Mouse (Mus musculus) hindbrain, embryonic 12.5 days (tissue): Measurements from ENCODE around the gene Sorl1. TPM values are rescaled to one million over a fixed set of nuclear protein-coding genes. Genes with fewer than 3 reads are reported as not detected.

Experiments used
- ATAC-seq: fragments of 200-750 bp; cut with Nextera tagmentation; 2 replicates; pipeline ENCODE4 v1.8.0; 2017; ENCODE audit warnings: moderate TSS enrichment; ENCODE audit not compliant: low FRiP score
- H3K27ac ChIP-seq: fragments of 300-500 bp; sonication (generic); 2 replicates; pipeline ENCODE4 v1.5.1; 2016; ENCODE audit warnings: mild to moderate bottlenecking
- H3K27me3 ChIP-seq: fragments of 300-500 bp; sonication (generic); 2 replicates; pipeline ENCODE4 v1.6.1; 2016; ENCODE audit warnings: mild to moderate bottlenecking
- H3K36me3 ChIP-seq: fragments of 300-500 bp; sonication (generic); 2 replicates; pipeline ENCODE4 v1.6.1; 2016; ENCODE audit warnings: mild to moderate bottlenecking
- H3K4me1 ChIP-seq: fragments of 300-500 bp; sonication (generic); 2 replicates; pipeline ENCODE4 v1.6.1; 2016
- H3K4me2 ChIP-seq: fragments of 300-500 bp; sonication (generic); replicated peaks from 2 replicates; pipeline ENCODE4 v1.6.1; 2016; ENCODE audit warnings: mild to moderate bottlenecking
- H3K4me3 ChIP-seq: fragments of 300-500 bp; sonication (generic); 2 replicates; pipeline ENCODE4 v1.5.1; 2016; ENCODE audit warnings: mild to moderate bottlenecking
- H3K9ac ChIP-seq: fragments of 300-500 bp; sonication (generic); 2 replicates; pipeline ENCODE4 v1.6.1; 2016; ENCODE audit warnings: mild to moderate bottlenecking, moderate library complexity
- H3K9me3 ChIP-seq: fragments of 300-500 bp; sonication (generic); replicated peaks from 2 replicates; pipeline ENCODE4 v1.6.1; 2016; ENCODE audit warnings: mild to moderate bottlenecking
- WGBS: fragments of 180-500 bp; shearing (Covaris S2); methylation state at CpG from one replicate; pipeline ENCODE4 v1.1.7; 2016; 5-methylcytosine and 5-hydroxymethylcytosine counted together
- polyA plus RNA-seq: library from polyadenylated mRNA; unstranded; fragments of >200 nt; fragmentation: Nextera tagmentation; extraction: Ambion mirVana; gene quantifications from 2 replicates; pipeline ENCODE4 v1.2.1, GENCODE M21; 2016

The Sorl1 gene
- polyA plus RNA-seq, 1 experiment from 2014 or later: 14.5 TPM

DNA sequence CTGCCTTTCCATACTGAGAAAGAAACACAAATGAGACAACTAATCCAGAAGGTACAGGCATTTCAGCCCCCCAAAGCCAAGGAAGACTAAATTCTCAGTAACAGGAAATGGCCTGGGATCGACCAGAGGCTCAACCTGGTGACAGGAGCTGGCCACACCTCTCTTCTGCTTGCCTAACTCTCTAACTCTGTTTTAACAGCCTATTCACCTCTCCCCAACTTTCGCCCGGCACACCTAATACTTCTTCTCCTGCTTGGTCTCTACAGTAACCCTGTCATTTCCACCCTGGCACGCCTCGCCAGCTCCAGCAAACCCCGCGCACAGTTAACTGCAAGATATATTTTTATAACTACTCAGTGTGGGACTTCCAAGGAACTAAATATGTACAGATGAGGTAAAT, 9.0 kb downstream of the Sorl1 start:
- H3K36me3 ChIP-seq: no peaks in the 10 kb centered on the region
- WGBS: 78% methylated on average over 7 of the region's 7 CpGs

DNA sequence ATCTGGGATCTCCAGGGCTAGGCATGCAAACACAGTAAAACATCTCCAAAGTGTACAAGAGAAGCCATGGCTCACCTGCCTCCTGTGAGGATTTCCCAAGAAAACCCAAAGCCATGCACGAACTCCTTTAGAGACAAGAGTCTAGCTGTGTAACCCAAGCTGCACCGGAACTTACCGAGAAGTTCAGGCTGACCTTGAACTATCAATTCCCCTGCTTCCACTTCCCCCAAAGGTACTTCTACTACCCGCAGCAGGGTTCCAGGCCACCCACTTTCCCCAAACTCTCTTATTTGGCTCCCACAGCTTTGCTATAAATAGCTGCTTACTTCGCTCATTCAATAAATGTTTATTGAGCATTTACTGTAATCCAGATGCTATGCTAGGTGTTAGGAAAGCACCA, 10.8 kb downstream of the Sorl1 start:
- WGBS: 94% methylated on average over 5 of the region's 5 CpGs
- H3K9me3 ChIP-seq: no peaks in the 10 kb centered on the region

More for the DNA sequence above, 9.0 kb downstream of the Sorl1 start:
- Histone ChIP-seq H3K4me3 (no peak overlapping the region), H3K9me3 (no peaks in the 10 kb centered on the region), H3K9ac (no peak overlapping the region), H3K4me1 (peaks cover 28% of the 10 kb centered on the region), H3K4me2 (no peak overlapping the region), H3K27ac (no peak overlapping the region), H3K27me3 (no peaks in the 10 kb centered on the region)
- no peak for ATAC-seq

DNA sequence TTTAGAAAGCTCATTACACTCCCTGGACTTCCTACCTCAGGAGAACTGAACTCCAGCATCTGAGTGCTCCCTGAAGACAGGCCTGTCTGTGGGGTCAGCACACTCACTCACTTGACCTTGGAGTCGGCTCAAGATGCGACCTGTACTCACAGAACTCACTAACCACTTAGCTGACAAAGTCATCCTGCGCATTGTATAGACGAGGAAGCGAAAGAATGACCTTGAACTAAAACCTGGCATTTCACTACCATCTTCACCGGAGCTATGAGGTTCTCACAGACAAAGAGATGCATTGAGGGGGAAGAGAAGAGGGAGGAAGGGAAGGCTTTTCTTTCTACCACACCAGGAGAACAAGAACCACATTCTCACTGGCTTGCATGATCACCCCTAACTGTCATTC, 11.4 kb downstream of the Sorl1 start:
- Histone ChIP-seq H3K4me2 (no peak overlapping the region), H3K9me3 (no peaks in the 10 kb centered on the region), H3K27ac (no peak overlapping the region), H3K4me3 (no peak overlapping the region), H3K4me1 (peaks cover 30% of the 10 kb centered on the region), H3K36me3 (no peaks in the 10 kb centered on the region), H3K9ac (no peak overlapping the region), H3K27me3 (no peaks in the 10 kb centered on the region)
- WGBS: 87% methylated on average over 6 of the region's 6 CpGs
- no peak for ATAC-seq

More for the DNA sequence above, 10.8 kb downstream of the Sorl1 start:
- Histone ChIP-seq H3K27me3 (no peaks in the 10 kb centered on the region), H3K4me2 (no peak overlapping the region), H3K27ac (no peak overlapping the region), H3K36me3 (no peaks in the 10 kb centered on the region), H3K4me3 (no peak overlapping the region), H3K4me1 (peaks cover 30% of the 10 kb centered on the region), H3K9ac (no peak overlapping the region)
- ATAC-seq: no peak

DNA sequence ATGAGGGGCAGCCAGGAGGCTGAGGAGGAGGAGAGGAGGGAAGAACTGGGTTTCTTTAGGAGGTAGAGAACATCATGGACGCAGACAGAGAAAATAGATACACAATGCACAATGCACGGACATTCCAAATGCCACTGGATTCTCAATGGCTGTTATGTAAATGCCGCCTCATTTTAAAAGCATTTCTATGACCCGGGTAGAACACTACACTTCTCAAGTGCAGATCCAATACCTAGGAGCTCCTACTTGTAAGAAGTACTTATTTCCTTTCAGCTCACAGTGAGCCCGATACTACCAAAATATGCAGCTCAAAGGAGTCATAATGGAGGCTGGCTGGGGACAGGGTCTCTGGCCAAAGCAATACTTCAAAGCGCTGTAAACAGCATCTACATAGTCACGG, 12.8 kb downstream of the Sorl1 start:
- Histone ChIP-seq H3K9me3 (no peaks in the 10 kb centered on the region), H3K36me3 (no peaks in the 10 kb centered on the region; the same call in 1 of the 2 replicates), H3K4me1 (peaks cover 24% of the 10 kb centered on the region), H3K27ac (no peak overlapping the region), H3K9ac (no peak overlapping the region), H3K4me3 (no peak overlapping the region), H3K4me2 (no peak overlapping the region), H3K27me3 (no peaks in the 10 kb centered on the region)
- no peak for ATAC-seq
- 90% methylated on average over 7 of the region's 7 CpGs for WGBS

DNA sequence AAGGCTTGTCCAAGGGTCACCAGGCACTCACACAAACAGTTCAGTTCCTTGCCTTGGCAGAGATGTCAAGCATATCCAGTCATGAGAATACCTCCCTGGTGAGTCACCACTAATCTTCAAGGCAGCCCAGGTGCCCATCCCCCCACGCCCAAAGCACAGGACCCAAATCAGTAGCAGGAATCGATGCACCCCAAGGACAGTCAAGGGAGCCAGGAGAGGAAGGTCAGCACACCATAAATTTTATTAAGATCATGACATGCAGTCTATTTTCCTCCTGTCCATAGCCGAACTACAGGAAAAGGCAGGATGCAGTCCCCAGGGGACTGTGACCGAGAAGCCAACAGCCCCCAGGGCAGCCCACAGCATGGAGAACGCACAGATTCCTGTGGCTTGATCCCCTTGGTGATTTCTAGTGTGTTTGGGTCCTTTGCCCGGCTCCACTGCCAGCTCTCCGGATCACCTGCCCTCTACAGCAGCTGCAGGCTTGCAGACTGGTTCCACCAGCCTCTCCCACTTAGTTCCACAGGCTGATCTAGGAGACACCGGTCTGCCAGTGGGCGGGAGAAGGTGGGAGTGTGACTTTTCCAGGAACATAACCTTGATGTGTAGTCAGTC, 14.2 kb downstream of the Sorl1 start:
- 59% methylated on average over 9 of the region's 9 CpGs for WGBS

DNA sequence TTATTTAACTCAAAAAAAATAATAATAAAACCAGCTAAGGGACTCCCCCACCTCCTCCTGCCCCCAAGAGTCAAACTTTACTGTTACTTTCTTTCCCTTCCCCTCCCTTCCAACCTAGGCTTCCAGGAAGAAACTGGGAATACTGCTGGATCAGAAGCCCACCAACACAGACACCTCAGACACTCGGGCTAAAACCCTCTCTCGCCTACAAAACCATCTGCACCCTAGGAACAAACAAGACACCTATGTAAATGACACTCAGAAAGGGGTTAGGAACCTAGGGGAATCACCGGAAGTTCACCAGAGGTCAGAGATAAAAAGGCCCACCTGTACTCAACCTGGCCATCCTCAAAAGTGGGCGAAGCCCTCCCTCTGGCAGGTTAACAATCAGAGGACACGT, 15.0 kb downstream of the Sorl1 start:
- no peak for ATAC-seq
- Histone ChIP-seq H3K36me3 (no peaks in the 10 kb centered on the region; the same call in 1 of the 2 replicates), H3K27ac (no peak overlapping the region)

More for the DNA sequence above, 14.2 kb downstream of the Sorl1 start:
- Histone ChIP-seq H3K9ac (no peak overlapping the region), H3K9me3 (no peaks in the 10 kb centered on the region), H3K27me3 (no peaks in the 10 kb centered on the region), H3K27ac (peak overlapping the region; percentile 74), H3K4me1 (peaks cover 16% of the 10 kb centered on the region), H3K4me2 (no peak overlapping the region), H3K4me3 (no peak overlapping the region), H3K36me3 (no peaks in the 10 kb centered on the region; the same call in 1 of the 2 replicates)
- ATAC-seq: 0 out of 2 replicates have a peak, but pooled peaks have one; percentile 16

DNA sequence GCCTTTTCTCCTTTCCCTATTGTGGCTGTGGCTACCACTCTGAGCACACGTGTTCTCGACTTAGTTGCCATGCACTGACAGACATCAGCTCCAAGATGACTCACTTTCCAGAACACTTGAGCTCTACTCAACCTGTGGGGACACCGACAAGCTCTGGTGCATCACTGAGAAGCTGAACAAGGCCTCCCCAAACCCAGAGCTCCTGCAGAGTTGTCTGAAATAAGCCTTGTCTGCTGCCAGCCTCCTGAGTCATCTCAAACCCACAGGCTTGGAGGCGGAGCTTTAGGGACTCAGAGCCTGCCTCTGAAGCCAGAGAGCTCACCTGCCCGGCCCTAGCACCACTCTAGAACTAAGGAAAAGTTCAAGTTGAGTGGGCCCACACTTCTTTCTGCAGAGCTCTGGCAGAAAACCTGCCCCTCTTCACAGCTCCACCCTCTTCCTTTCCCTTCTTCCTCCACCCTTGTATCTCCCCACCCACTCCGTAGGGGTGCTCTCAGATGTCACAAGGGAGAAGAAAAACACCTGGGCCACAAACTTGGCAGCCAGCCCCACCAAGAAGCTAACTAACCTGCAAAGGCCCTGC, 15.6 kb downstream of the Sorl1 start:
- 47% methylated on average over 6 of the region's 6 CpGs for WGBS
- no peaks in the 10 kb centered on the region for H3K27me3 ChIP-seq
- no peak for ATAC-seq
- no peaks in the 10 kb centered on the region; the same call in none of the 2 replicates for H3K36me3 ChIP-seq
- no peak overlapping the region for H3K4me3 ChIP-seq
- peaks cover 14% of the 10 kb centered on the region for H3K4me1 ChIP-seq
- no peaks in the 10 kb centered on the region for H3K9me3 ChIP-seq
- no peak overlapping the region for H3K9ac ChIP-seq
- no peak overlapping the region for H3K4me2 ChIP-seq
- no peak overlapping the region for H3K27ac ChIP-seq

More for the DNA sequence above, 15.0 kb downstream of the Sorl1 start:
- no peak overlapping the region for H3K4me3 ChIP-seq
- H3K9ac ChIP-seq: no peak overlapping the region
- H3K4me1 ChIP-seq: peaks cover 14% of the 10 kb centered on the region
- H3K27me3 ChIP-seq: no peaks in the 10 kb centered on the region
- H3K9me3 ChIP-seq: no peaks in the 10 kb centered on the region
- 61% methylated on average over 5 of the region's 5 CpGs for WGBS
- H3K4me2 ChIP-seq: no peak overlapping the region

DNA sequence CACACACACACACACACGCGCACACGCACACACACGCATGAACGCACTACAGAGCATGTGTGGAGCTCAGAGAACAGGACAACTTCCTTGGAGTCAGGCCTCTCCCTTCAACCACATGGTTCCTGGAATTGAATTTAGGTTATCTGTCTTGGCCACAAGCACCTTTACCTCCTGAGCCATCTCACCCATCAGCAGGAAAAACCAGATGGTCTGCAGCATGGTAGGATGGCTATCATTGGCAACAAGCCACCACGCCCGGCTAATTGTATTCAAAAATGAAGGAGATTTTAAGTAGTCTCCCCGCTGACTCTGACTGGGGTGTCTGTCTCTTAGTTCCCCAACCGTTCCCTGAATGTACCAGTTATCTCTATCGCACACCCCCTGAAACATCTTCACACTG, 17.0 kb downstream of the Sorl1 start:
- H3K36me3 ChIP-seq: no peaks in the 10 kb centered on the region; the same call in none of the 2 replicates
- no peaks in the 10 kb centered on the region for H3K27me3 ChIP-seq
- no peaks in the 10 kb centered on the region for H3K9me3 ChIP-seq
- WGBS: 95% methylated on average over 10 of the region's 10 CpGs
- H3K27ac ChIP-seq: no peak overlapping the region
- ATAC-seq: no peak
- H3K4me1 ChIP-seq: peaks cover 14% of the 10 kb centered on the region
- no peak overlapping the region for H3K9ac ChIP-seq
- H3K4me3 ChIP-seq: no peak overlapping the region
- no peak overlapping the region for H3K4me2 ChIP-seq

DNA sequence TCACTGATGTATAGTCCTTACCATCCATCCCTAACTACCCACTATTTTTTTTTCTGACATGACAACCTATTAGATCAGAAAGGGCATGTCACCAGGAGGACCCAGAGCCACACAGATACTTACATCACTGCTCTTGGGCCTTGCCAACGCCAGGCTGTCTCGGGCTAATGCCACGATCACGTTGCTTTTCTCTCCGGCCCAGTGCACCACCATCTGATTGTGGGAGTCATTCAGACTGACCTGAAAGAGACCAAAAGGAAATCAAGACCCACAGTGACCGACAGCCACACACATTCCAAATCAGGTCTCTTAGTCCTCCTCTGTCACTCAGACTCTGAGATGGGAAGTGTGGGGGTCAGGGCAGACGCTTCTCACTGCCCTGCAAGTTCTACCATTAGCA, 17.8 kb downstream of the Sorl1 start:
- WGBS: 92% methylated on average over 7 of the region's 7 CpGs
- Histone ChIP-seq H3K9ac (no peak overlapping the region), H3K4me1 (peaks cover 14% of the 10 kb centered on the region), H3K27me3 (no peaks in the 10 kb centered on the region), H3K4me2 (no peak overlapping the region), H3K27ac (no peak overlapping the region), H3K4me3 (no peak overlapping the region), H3K36me3 (no peaks in the 10 kb centered on the region; the same call in none of the 2 replicates), H3K9me3 (no peaks in the 10 kb centered on the region)
- no peak for ATAC-seq

DNA sequence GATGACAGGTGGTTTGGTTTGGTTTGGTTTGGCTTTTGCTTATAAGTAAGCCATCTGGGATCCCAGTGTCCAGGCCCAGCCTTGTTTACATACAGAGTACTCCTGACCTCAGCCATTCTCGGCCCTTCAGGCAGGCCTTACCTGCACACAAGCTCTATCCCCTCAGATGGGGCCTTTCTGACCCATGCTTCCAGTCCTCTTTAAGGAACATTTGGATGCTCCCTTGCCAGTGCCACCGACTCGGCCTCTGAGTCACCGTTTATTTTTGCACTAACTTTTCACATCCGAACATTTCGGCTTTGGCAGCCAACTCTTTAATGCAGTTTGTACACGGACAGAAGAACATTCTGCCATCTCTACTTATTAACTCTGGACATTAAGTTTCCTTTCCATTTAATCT, 20.6 kb downstream of the Sorl1 start:
- Histone ChIP-seq H3K9ac (no peak overlapping the region), H3K27ac (no peak overlapping the region), H3K9me3 (no peaks in the 10 kb centered on the region), H3K36me3 (peaks cover 4% of the 10 kb centered on the region), H3K4me2 (no peak overlapping the region), H3K4me3 (no peak overlapping the region), H3K4me1 (no peaks in the 10 kb centered on the region), H3K27me3 (no peaks in the 10 kb centered on the region)
- 96% methylated on average over 7 of the region's 7 CpGs for WGBS
- no peak for ATAC-seq

DNA sequence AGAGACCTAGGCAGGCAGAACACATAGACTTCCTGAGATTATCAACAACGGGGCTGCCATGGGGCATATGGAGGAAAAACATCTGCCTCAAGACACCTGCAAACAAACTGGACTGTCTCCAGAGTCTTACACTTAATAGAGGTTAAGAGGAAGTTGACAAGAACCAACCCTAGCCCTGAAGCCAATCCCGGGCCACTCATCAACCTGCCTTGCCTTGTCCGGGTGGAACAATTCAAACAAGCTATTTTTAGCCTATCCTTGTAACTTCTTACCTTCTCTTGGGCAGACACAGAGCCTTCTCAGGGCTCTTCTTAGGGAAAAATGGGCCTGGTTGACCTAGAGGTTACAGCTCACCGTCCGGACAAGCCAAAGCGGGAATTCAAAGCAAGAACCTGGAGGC, 22.1 kb downstream of the Sorl1 start:
- no peak for ATAC-seq
- WGBS: 89% methylated on average over 6 of the region's 6 CpGs
- Histone ChIP-seq H3K4me3 (no peak overlapping the region), H3K9me3 (no peaks in the 10 kb centered on the region), H3K27ac (no peak overlapping the region), H3K36me3 (peaks cover 11% of the 10 kb centered on the region), H3K9ac (no peak overlapping the region), H3K4me2 (no peak overlapping the region), H3K4me1 (no peaks in the 10 kb centered on the region), H3K27me3 (no peaks in the 10 kb centered on the region)

DNA sequence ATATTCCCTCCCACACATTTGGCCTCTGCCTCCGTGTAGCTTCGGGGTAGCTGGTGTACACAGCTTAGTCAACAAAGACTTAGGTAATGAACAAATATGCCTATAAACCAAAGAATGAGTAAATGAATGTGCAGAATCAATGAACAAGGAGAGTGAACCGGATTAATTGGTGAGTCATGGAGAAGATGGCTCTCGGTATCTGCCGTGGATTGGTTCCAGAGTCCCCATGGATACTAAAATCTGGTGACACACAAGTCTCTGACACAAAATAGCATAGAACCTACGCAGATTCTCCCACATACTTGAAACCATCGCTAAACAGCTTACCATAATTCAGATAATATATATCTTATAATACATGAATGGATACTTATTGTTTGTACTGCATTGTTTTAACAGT, 22.8 kb downstream of the Sorl1 start:
- ATAC-seq: no peak
- H3K9me3 ChIP-seq: no peaks in the 10 kb centered on the region
- H3K27ac ChIP-seq: no peak overlapping the region
- H3K4me1 ChIP-seq: no peaks in the 10 kb centered on the region
- H3K4me3 ChIP-seq: no peak overlapping the region
- 88% methylated on average over 7 of the region's 7 CpGs for WGBS
- H3K4me2 ChIP-seq: no peak overlapping the region
- no peak overlapping the region for H3K9ac ChIP-seq
- no peaks in the 10 kb centered on the region for H3K27me3 ChIP-seq
- peaks cover 13% of the 10 kb centered on the region for H3K36me3 ChIP-seq

DNA sequence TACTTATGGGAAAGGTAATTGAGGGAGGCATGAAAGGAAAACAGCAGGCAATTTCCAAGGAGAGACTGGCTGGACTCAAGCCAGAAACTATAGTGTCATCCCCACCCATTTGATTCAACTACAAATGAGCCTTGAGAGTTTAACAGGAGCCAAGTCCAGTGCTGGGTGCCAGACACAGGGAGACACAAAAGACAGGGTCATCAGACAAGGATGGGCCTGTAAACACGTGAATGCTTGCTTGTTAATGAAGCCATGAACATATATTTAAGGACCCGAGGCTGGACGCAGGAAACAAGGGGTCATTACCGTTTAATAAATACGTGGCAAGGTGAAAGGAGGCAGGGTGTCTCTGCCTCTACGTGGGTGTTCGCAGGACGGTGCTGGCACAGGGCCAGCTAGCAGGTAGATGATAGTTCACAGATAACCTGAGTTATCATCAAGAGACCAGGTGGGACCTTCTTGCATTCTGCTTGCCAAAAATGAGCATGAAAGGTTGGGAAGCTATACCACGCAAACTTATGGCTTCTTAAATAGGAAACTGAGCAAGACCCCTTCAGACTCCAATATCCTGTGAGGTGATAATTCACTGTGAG, 23.4 kb downstream of the Sorl1 start:
- peaks cover 13% of the 10 kb centered on the region for H3K36me3 ChIP-seq
- 80% methylated on average over 9 of the region's 9 CpGs for WGBS
- no peak for ATAC-seq
- no peak overlapping the region for H3K4me3 ChIP-seq
- no peak overlapping the region for H3K4me2 ChIP-seq
- H3K9ac ChIP-seq: no peak overlapping the region
- H3K27me3 ChIP-seq: no peaks in the 10 kb centered on the region
- no peaks in the 10 kb centered on the region for H3K4me1 ChIP-seq
- no peaks in the 10 kb centered on the region for H3K9me3 ChIP-seq
- no peak overlapping the region for H3K27ac ChIP-seq
